Mouse (Mus musculus) yolk sac, embryonic 10.5 days (tissue): ENCODE measurements at regions not wholly inside any gene's neighbourhood (a gene's known extent, or its start where the extent isn't known, plus 50 kb on each side); places are given as distances from the start of the nearest gene placed in this dataset.

Source experiments
- DNase-seq: peaks from one replicate; pipeline ENCODE4 v3.0.0-alpha.2; 2017; ENCODE audit warnings: low spot score

- no peak for DNase-seq
Observed at GRCm38 (mm10) chr13:55887099-55887736, 51.2 kb upstream of the Pitx1 start.
